Mouse (Mus musculus) neutrophil, adult 65 days (primary cell): ENCODE measurements around the gene Cym. TPM values are rescaled to one million over a fixed set of nuclear protein-coding genes. Genes with fewer than 3 reads are reported as not detected.

Experiments
- total RNA-seq: library from RNA; stranded (reverse); gene quantifications from 2 replicates; pipeline ENCODE4 v1.2.4, GENCODE M21; 2023

The Cym gene
- total RNA-seq: not detected in 2 replicates

DNA sequence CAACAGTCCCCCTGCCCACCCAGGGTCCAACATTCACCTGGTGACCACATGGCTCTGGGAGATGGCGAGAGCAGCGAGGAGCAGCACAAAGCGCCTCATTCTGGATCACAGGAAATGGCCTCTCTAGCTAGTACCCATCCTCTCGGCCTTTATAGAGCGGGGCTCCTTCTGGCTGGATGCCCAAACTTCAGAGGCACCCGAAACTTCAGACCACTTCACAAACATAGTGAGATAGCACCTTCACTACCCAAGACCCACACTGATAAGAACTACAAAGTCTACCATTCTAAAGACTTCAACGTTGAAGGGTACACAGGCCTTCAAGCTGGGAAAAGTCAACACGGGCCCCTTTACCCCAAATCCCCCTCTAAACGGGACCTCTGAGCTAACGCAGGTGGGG lies at the start of gene Cym:
Cym (minus strand) TSS at position 125 of the 400 bp plus-strand sequence.

GRCm38 (mm10) chr3:107239607-107240006 lies 18.1 kb upstream of the Cym start, which contains the start of gene Prok1:
TSS of gene Prok1 (minus strand) at chr3:107239707.

DNA sequence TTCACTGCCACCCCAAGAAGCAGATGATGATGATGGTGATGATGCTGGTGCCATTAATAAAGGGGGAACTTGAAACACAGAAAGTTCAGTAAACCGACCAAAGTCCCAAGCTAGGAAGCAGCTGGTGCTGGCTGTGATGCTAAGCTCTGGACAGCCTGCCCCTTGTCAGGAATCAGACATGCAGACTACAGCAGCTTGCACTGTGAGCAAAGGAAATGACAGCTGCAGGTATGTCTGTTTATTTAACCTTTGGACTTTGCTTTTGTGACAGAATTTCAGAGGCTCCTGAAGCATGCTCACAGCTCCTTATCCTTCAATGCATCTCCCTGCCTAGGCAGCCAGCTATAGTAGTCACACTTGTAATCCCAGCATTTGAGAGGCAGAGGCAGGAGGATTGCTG lies 9.0 kb upstream of the Cym start, which contains the start of gene A630076J17Rik:
A630076J17Rik (plus strand) TSS at position 88 of the 400 bp plus-strand sequence.

DNA sequence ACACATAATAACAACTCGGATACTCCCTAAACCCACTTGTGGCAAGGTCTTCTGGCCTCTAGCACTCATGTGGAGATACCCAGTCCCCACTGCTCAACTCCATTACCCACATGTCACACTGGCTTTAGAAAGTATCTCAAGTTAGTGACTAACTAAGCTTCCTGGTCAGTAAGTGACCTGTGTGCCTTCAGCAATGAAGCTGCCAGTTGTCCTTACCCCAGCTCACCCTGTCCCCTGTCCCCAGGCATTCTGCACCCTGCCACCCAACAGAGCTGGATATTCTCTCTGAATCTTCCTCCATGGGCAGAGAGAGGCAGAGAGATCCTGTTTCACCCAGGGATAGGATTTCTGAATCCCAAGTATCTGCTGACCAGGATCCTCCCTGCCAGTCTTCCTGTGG lies 38.8 kb downstream of the Cym start, which contains the start of gene Kcna10:
Kcna10 (plus strand) TSS at position 301 of the 400 bp plus-strand sequence.

Other genes starting within 250 kb of the Cym start
- 6.0 and 7.0 TPM in 2 replicates for gene Kcna3, start 185.6 kb downstream of the Cym start, total RNA-seq
- not detected in 2 replicates for gene Kcna2, start 120.6 kb downstream of the Cym start, total RNA-seq
- gene Kcna10, start 38.7 kb downstream of the Cym start, total RNA-seq: not detected in 2 replicates
- not detected in 2 replicates for gene A630076J17Rik, start 8.9 kb upstream of the Cym start, total RNA-seq
- gene Prok1, start 18.0 kb upstream of the Cym start, total RNA-seq: not detected in 2 replicates
- gene Lamtor5, start 57.1 kb upstream of the Cym start, total RNA-seq: 33.0 and 42.9 TPM in 2 replicates
- gene Slc16a4, start 69.5 kb upstream of the Cym start, total RNA-seq: 0.16 TPM in 1 of 2 replicates, not detected in the other
- gene Rbm15, start 111.9 kb upstream of the Cym start, total RNA-seq: 37.1 and 54.2 TPM in 2 replicates
- gene Kcnc4, start 237.8 kb upstream of the Cym start, total RNA-seq: not detected in 2 replicates